Mouse (Mus musculus): ENCODE results near the gene Ap1m1. TPM values are rescaled to one million over a fixed set of nuclear protein-coding genes. Genes with fewer than 3 reads are reported as not detected.

The Ap1m1 gene
- polyA plus RNA-seq, 1 experiment from 2014 or later = 142 TPM

- WGBS = 72% methylated on average over 2 of the region's 2 CpGs
- no peak overlapping the region for H3K4me2 ChIP-seq (replicated peaks; ENCODE audit: low read depth, low read length)
- H3K4me3 ChIP-seq (ENCODE audit: low read length) = no peak overlapping the region
- H3K9me3 ChIP-seq (ENCODE audit: low read length) = no peaks in the 10 kb centered on the region
- no peaks in the 10 kb centered on the region for H3K27me3 ChIP-seq (ENCODE audit: insufficient read depth, low read length)
- no peak for ATAC-seq (ENCODE audit: low FRiP score, low TSS enrichment)
- H3K27ac ChIP-seq (ENCODE audit: low read length) = no peak overlapping the region
- peaks cover 10% of the 10 kb centered on the region for H3K4me1 ChIP-seq (ENCODE audit: insufficient read depth, low read length)
- H3K9ac ChIP-seq (replicated peaks; ENCODE audit: low read length) = no peak overlapping the region
- H3K36me3 ChIP-seq (ENCODE audit: insufficient read depth, low read length) = peaks cover 27% of the 10 kb centered on the region; the same call in 1 of the 2 replicates
Measured at GRCm38 (mm10) chr8:72244610-72245009, 4.8 kb downstream of the Ap1m1 start.

GRCm38 (mm10) chr8:72257171-72257901 lies 17.5 kb downstream of the Ap1m1 start:
- H3K9me3 ChIP-seq (ENCODE audit: low read length) = no peaks in the 10 kb centered on the region
- H3K4me3 ChIP-seq (ENCODE audit: low read length) = no peak overlapping the region
- H3K9ac ChIP-seq (replicated peaks; ENCODE audit: low read length) = no peak overlapping the region
- 0 out of 2 replicates have a peak, but pooled peaks have one; percentile 44 for ATAC-seq (ENCODE audit: low FRiP score, low TSS enrichment)
- no peaks in the 10 kb centered on the region for H3K4me1 ChIP-seq (ENCODE audit: insufficient read depth, low read length)
- H3K4me2 ChIP-seq (replicated peaks; ENCODE audit: low read depth, low read length) = no peak overlapping the region
- peaks cover 16% of the 10 kb centered on the region for H3K36me3 ChIP-seq (ENCODE audit: insufficient read depth, low read length)
- H3K27ac ChIP-seq (ENCODE audit: low read length) = no peak overlapping the region
- H3K27me3 ChIP-seq (ENCODE audit: insufficient read depth, low read length) = no peaks in the 10 kb centered on the region
- WGBS = 53% methylated on average over 7 of the region's 7 CpGs

- Histone ChIP-seq H3K4me1 (ENCODE audit: insufficient read depth, low read length) (no peaks in the 10 kb centered on the region), H3K4me2 (replicated peaks; ENCODE audit: low read depth, low read length) (no peak overlapping the region), H3K27me3 (ENCODE audit: insufficient read depth, low read length) (no peaks in the 10 kb centered on the region), H3K9ac (replicated peaks; ENCODE audit: low read length) (no peak overlapping the region), H3K4me3 (ENCODE audit: low read length) (no peak overlapping the region), H3K36me3 (ENCODE audit: insufficient read depth, low read length) (peaks cover 10% of the 10 kb centered on the region), H3K9me3 (ENCODE audit: low read length) (no peaks in the 10 kb centered on the region), H3K27ac (ENCODE audit: low read length) (no peak overlapping the region)
- WGBS = 91% methylated on average over 1 of the region's 1 CpGs
- no peak for ATAC-seq (ENCODE audit: low FRiP score, low TSS enrichment)
Measured at GRCm38 (mm10) chr8:72257902-72258238, 18.1 kb downstream of the Ap1m1 start.

GRCm38 (mm10) chr8:72259862-72260261 lies 20.0 kb downstream of the Ap1m1 start:
- no peak overlapping the region for H3K4me3 ChIP-seq (ENCODE audit: low read length)
- no peak for ATAC-seq (ENCODE audit: low FRiP score, low TSS enrichment)
- H3K36me3 ChIP-seq (ENCODE audit: insufficient read depth, low read length) = 0 out of 2 replicates have a peak, but pooled peaks cover 4% of the 10 kb centered on the region
- no peak overlapping the region for H3K4me2 ChIP-seq (replicated peaks; ENCODE audit: low read depth, low read length)
- H3K9me3 ChIP-seq (ENCODE audit: low read length) = no peaks in the 10 kb centered on the region
- WGBS = 69% methylated on average over 2 of the region's 2 CpGs
- no peaks in the 10 kb centered on the region for H3K4me1 ChIP-seq (ENCODE audit: insufficient read depth, low read length)
- H3K27ac ChIP-seq (ENCODE audit: low read length) = no peak overlapping the region
- no peaks in the 10 kb centered on the region for H3K27me3 ChIP-seq (ENCODE audit: insufficient read depth, low read length)
- no peak overlapping the region for H3K9ac ChIP-seq (replicated peaks; ENCODE audit: low read length)

- Histone ChIP-seq H3K4me2 (replicated peaks; ENCODE audit: low read depth, low read length) (no peak overlapping the region), H3K27ac (ENCODE audit: low read length) (no peak overlapping the region), H3K9ac (replicated peaks; ENCODE audit: low read length) (no peak overlapping the region), H3K36me3 (ENCODE audit: insufficient read depth, low read length) (no peaks in the 10 kb centered on the region), H3K9me3 (ENCODE audit: low read length) (no peaks in the 10 kb centered on the region), H3K4me3 (ENCODE audit: low read length) (no peak overlapping the region), H3K4me1 (ENCODE audit: insufficient read depth, low read length) (no peaks in the 10 kb centered on the region), H3K27me3 (ENCODE audit: insufficient read depth, low read length) (no peaks in the 10 kb centered on the region)
- WGBS = 42% methylated on average over 4 of the region's 4 CpGs
- no peak for ATAC-seq (ENCODE audit: low FRiP score, low TSS enrichment)
Measured at GRCm38 (mm10) chr8:72260585-72260984, 20.8 kb downstream of the Ap1m1 start.

GRCm38 (mm10) chr8:72261019-72261418 lies 21.2 kb downstream of the Ap1m1 start:
- Histone ChIP-seq H3K4me1 (ENCODE audit: insufficient read depth, low read length) (no peaks in the 10 kb centered on the region), H3K9ac (replicated peaks; ENCODE audit: low read length) (no peak overlapping the region), H3K9me3 (ENCODE audit: low read length) (no peaks in the 10 kb centered on the region), H3K4me2 (replicated peaks; ENCODE audit: low read depth, low read length) (no peak overlapping the region), H3K36me3 (ENCODE audit: insufficient read depth, low read length) (no peaks in the 10 kb centered on the region), H3K27ac (ENCODE audit: low read length) (no peak overlapping the region), H3K4me3 (ENCODE audit: low read length) (no peak overlapping the region), H3K27me3 (ENCODE audit: insufficient read depth, low read length) (no peaks in the 10 kb centered on the region)
- peak; percentile 59; the same call in 1 of the 2 replicates for ATAC-seq (ENCODE audit: low FRiP score, low TSS enrichment)
- WGBS = 31% methylated on average over 2 of the region's 2 CpGs

- no peak for ATAC-seq (ENCODE audit: low FRiP score, low TSS enrichment)
- no peaks in the 10 kb centered on the region for H3K36me3 ChIP-seq (ENCODE audit: insufficient read depth, low read length)
- no peak overlapping the region for H3K4me2 ChIP-seq (replicated peaks; ENCODE audit: low read depth, low read length)
- H3K4me1 ChIP-seq (ENCODE audit: insufficient read depth, low read length) = no peaks in the 10 kb centered on the region
- H3K4me3 ChIP-seq (ENCODE audit: low read length) = no peak overlapping the region
- H3K27ac ChIP-seq (ENCODE audit: low read length) = no peak overlapping the region
- H3K9ac ChIP-seq (replicated peaks; ENCODE audit: low read length) = no peak overlapping the region
- H3K9me3 ChIP-seq (ENCODE audit: low read length) = no peaks in the 10 kb centered on the region
- H3K27me3 ChIP-seq (ENCODE audit: insufficient read depth, low read length) = no peaks in the 10 kb centered on the region
Measured at GRCm38 (mm10) chr8:72261431-72261830, 21.6 kb downstream of the Ap1m1 start.

GRCm38 (mm10) chr8:72261872-72262271 lies 22.1 kb downstream of the Ap1m1 start:
- 52% methylated on average over 5 of the region's 5 CpGs for WGBS
- no peaks in the 10 kb centered on the region for H3K27me3 ChIP-seq (ENCODE audit: insufficient read depth, low read length)
- H3K36me3 ChIP-seq (ENCODE audit: insufficient read depth, low read length) = no peaks in the 10 kb centered on the region
- H3K4me2 ChIP-seq (replicated peaks; ENCODE audit: low read depth, low read length) = no peak overlapping the region
- ATAC-seq (ENCODE audit: low FRiP score, low TSS enrichment) = no peak
- H3K9me3 ChIP-seq (ENCODE audit: low read length) = no peaks in the 10 kb centered on the region
- no peak overlapping the region for H3K4me3 ChIP-seq (ENCODE audit: low read length)
- H3K9ac ChIP-seq (replicated peaks; ENCODE audit: low read length) = no peak overlapping the region
- H3K4me1 ChIP-seq (ENCODE audit: insufficient read depth, low read length) = no peaks in the 10 kb centered on the region
- H3K27ac ChIP-seq (ENCODE audit: low read length) = no peak overlapping the region

- no peak for ATAC-seq (ENCODE audit: low FRiP score, low TSS enrichment)
- Histone ChIP-seq H3K4me2 (replicated peaks; ENCODE audit: low read depth, low read length) (no peak overlapping the region), H3K9ac (replicated peaks; ENCODE audit: low read length) (no peak overlapping the region), H3K4me1 (ENCODE audit: insufficient read depth, low read length) (no peaks in the 10 kb centered on the region), H3K4me3 (ENCODE audit: low read length) (no peak overlapping the region), H3K36me3 (ENCODE audit: insufficient read depth, low read length) (no peaks in the 10 kb centered on the region), H3K27me3 (ENCODE audit: insufficient read depth, low read length) (no peaks in the 10 kb centered on the region), H3K27ac (ENCODE audit: low read length) (no peak overlapping the region), H3K9me3 (ENCODE audit: low read length) (no peaks in the 10 kb centered on the region)
- 77% methylated on average over 2 of the region's 2 CpGs for WGBS
Measured at GRCm38 (mm10) chr8:72262756-72263155, 22.9 kb downstream of the Ap1m1 start.

GRCm38 (mm10) chr8:72263451-72263850 lies 23.6 kb downstream of the Ap1m1 start:
- Histone ChIP-seq H3K4me2 (replicated peaks; ENCODE audit: low read depth, low read length) (no peak overlapping the region), H3K4me3 (ENCODE audit: low read length) (no peak overlapping the region), H3K4me1 (ENCODE audit: insufficient read depth, low read length) (no peaks in the 10 kb centered on the region), H3K9ac (replicated peaks; ENCODE audit: low read length) (no peak overlapping the region), H3K27me3 (ENCODE audit: insufficient read depth, low read length) (no peaks in the 10 kb centered on the region), H3K27ac (ENCODE audit: low read length) (no peak overlapping the region), H3K36me3 (ENCODE audit: insufficient read depth, low read length) (no peaks in the 10 kb centered on the region), H3K9me3 (ENCODE audit: low read length) (no peaks in the 10 kb centered on the region)
- WGBS = 62% methylated on average over 7 of the region's 7 CpGs
- no peak for ATAC-seq (ENCODE audit: low FRiP score, low TSS enrichment)

Data from kidney, embryonic 16.5 days (tissue).